Mouse (Mus musculus): Measurements from ENCODE around the gene Dhx34.
"Not testable (repeated sequence)": the region's sequence is repeated elsewhere in the genome, so short reads cannot be mapped to it uniquely, and the experiment has no call there.

Dhx34 gene

GRCm38 (mm10) chr7:16221582-16222272 is at the start of gene Dhx34:
Gene Dhx34, minus strand, starts transcription at chr7:16222037.
- in situ Hi-C loops (cut with MboI, MseI) = no loop called here

DNA sequence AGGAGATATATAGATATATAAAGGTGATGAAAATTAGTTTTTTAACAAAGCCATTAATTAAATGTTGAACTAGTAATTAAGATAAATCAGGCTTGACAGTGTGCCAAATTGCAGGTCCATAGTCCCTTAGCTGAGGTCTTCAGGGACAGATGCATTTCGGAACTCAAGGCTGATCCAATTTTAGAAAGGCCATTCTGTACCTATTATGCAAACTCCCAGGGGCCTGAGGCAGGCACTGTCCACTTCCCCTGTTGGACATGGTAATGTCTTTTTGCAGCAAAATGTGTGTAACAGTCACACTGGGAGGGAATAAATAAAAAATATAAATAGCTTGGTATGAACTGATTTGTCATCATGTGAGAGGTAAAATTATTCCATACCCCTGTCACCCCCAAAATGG is 49.3 kb upstream of the Dhx34 start:
- in situ Hi-C loops (cut with MboI, MseI) = loop anchor here (5.0 kb wide), 1 partner anchor 64 kb away; no protein-coding TSS in a partner anchor

DNA sequence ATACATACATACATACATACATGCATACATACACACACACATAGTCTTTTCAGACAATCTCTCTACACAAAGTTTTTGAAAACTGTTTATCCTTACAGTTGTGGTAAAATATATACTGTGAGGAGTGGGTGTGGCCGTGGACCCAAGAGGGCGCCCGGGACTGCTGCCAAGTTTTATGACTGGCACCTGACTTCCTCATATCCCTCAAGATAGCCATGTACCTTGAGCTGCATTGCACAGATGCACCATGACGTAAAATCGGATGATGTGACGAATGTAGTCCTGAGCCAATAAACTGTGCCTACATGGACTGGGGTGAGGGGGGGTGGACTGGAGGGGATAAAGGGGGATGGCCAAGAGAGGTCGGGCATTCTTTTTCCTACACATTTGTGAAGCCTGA is 44.8 kb upstream of the Dhx34 start:
- in situ Hi-C loops (cut with MboI, MseI) = not testable (repeated sequence)

DNA sequence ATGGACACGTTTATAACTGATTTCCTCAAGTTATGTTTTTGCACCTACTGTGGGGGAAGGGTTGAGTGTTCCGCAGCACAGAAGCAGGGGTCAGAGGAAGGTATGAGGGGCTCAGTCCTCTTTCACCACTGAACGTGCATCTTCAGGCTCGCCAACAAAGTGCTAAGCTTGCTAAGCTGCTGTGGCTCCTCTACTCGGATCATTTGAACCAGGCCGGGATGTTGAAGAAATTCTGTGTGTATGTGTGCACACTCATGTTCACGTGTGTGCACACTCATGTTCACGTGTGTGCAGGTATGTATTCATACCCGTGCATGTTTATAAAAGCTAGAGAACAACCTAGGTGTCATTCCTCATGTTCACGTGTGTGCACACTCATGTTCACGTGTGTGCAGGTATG is 44.0 kb upstream of the Dhx34 start:
- in situ Hi-C loops (cut with MboI, MseI) = no loop called here

DNA sequence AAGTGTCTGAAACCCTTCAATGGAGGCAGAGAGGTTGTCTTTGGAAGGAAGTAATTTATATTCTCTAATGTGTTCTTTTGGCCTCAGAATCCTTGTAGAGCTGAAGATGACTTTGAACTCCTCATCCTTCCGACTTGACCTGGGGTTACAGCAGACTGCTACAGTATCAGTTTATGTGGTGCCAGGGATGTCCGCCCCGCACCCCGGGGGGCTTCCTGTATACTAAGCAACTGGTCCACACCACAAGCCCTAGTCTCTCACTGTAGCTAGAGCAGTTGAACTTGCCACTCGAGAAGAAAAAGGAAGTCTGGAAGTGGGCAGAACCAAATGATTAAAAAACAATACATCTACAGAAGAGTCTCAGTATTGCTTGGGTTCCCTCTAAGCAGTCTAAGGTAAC is 42.0 kb upstream of the Dhx34 start:
- in situ Hi-C loops (cut with MboI, MseI) = no loop called here

GRCm38 (mm10) chr7:16263015-16263787 is 41.4 kb upstream of the Dhx34 start:
- in situ Hi-C loops (cut with MboI, MseI) = no loop called here

- in situ Hi-C loops (cut with MboI, MseI) = no loop called here
These were observed 39.3 kb upstream of the Dhx34 start for GRCm38 (mm10) chr7:16261097-16261496.

DNA sequence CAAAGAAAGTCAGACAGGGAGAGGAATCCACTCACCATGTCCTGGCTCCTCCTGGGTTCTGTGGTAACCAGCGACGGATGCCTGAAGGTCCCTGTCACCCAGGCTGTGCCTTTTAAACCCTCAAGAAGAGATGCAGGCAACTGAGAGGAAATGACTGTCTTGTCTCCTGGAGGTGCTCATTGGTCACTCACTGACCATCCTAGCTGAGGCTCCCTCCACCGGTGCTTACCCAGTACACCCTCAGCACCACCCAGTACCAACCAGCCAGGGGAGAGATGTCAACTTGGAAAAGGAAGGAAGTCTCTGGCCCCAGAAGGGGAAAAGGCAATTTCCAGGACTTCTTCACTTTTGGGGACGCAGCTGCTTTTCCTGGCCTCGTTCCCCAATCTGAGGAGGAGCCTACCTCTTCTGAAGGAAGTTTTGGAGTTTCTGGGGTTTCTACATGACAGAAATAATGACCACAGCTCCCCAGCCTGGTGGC is 37.3 kb upstream of the Dhx34 start, which contains the start of gene C5ar1:
TSS of gene C5ar1 (minus strand) at position 431 of the 481 bp plus-strand sequence.
- in situ Hi-C loops (cut with MboI, MseI) = no loop called here

GRCm38 (mm10) chr7:16257830-16258229 is 36.0 kb upstream of the Dhx34 start:
- in situ Hi-C loops (cut with MboI, MseI) = no loop called here

GRCm38 (mm10) chr7:16255963-16256362 is 34.1 kb upstream of the Dhx34 start:
- in situ Hi-C loops (cut with MboI, MseI) = not testable (repeated sequence)

- in situ Hi-C loops (cut with MboI, MseI) = no loop called here
These were observed 32.4 kb upstream of the Dhx34 start for GRCm38 (mm10) chr7:16254195-16254594.

GRCm38 (mm10) chr7:16250687-16251086 is 28.9 kb upstream of the Dhx34 start:
- in situ Hi-C loops (cut with MboI, MseI) = no loop called here

DNA sequence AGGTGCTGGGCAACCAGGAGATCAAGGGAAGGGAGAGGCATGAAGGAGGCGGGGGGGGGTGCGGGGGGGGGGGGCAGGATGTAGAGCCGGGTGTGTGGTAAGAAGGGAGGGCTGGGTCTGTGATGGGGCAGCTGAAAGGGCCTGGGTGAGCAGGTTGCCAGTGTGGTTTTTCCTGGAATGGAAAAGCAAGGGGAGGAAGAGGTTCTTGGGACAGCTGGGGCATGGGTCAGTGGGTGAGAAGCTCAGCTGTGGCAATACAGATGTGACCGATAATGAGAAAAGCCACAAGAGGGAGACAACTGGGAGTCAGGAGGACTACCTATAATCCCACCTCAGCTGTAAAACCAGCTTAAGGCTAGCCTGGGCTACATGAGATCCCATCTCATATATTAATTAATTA is 24.1 kb upstream of the Dhx34 start:
- in situ Hi-C loops (cut with MboI, MseI) = no loop called here

DNA sequence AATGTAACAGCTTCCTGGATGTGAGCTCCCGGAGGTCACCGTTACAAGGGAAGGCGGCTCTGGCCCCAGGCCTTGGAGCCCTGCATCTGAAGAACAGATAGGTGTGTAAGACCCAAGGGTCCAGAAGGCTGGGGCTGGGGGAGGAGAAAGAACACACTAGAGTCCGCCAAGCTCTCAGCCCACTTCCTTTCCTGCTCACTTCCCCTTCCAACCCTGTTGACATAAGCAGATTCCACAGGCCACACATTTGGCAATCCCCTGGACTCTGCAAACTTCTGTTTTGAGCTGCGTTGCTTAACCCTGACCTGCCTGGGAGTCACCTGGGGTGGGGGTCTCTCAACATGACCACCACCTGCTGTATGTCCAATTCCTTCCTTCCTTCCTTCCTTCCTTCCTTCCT is 22.2 kb upstream of the Dhx34 start, which contains the start of gene C5ar2:
TSS of gene C5ar2 (minus strand) at position 88 of the 400 bp plus-strand sequence.
- in situ Hi-C loops (cut with MboI, MseI) = no loop called here

GRCm38 (mm10) chr7:16242198-16242597 is 20.4 kb upstream of the Dhx34 start:
- in situ Hi-C loops (cut with MboI, MseI) = no loop called here

GRCm38 (mm10) chr7:16241787-16242186 is 19.9 kb upstream of the Dhx34 start:
- in situ Hi-C loops (cut with MboI, MseI) = no loop called here

- in situ Hi-C loops (cut with MboI, MseI) = no loop called here
These were observed 19.1 kb upstream of the Dhx34 start for GRCm38 (mm10) chr7:16240978-16241303.

GRCm38 (mm10) chr7:16240281-16240977 is 18.6 kb upstream of the Dhx34 start:
- in situ Hi-C loops (cut with MboI, MseI) = no loop called here

- in situ Hi-C loops (cut with MboI, MseI) = no loop called here
These were observed 17.7 kb upstream of the Dhx34 start for GRCm38 (mm10) chr7:16239554-16239997.

DNA sequence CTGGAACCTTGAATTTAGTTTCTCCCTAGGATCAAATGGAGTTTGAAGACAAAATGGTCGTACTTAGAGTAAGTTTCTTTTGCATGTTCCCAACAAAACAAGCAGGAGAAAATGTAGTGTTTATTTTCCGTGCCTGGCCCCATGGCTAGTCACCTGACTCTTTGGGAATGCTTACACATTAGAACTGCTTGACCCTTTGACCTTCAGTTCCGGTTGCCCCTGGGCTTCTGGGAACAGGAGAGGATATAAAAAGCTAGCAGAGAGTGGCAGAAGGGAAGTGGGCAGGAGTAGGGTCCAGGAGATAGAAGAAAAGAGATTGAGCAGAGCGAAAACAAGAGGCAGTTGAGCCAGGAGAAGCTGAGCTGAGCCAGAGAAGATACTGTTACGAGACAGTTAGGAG is 8.0 kb upstream of the Dhx34 start:
- in situ Hi-C loops (cut with MboI, MseI) = no loop called here

GRCm38 (mm10) chr7:16213986-16214385 is 7.9 kb downstream of the Dhx34 start:
- in situ Hi-C loops (cut with MboI, MseI) = no loop called here

DNA sequence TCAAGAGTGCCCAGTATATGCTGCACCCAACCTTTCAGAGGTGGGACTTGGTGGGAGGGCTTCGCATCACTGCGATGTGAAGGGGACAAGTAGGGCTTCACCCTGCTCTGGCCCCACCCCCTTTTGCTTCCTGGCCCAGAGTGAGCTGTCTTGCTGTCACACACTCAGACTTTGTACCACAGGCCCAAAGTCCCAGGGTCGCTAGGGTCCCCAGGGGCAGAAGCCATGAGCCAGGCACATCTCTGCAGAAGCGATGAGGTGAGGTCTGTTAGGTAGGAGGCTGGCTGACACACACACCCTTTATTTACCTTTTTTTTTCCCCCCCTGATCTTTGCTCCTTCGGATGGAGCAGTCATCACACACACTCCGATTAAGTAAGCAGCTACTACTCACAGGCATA is 8.6 kb downstream of the Dhx34 start:
- in situ Hi-C loops (cut with MboI, MseI) = no loop called here

Data from T-helper 2 cell (primary cell).